Mouse (Mus musculus) lung, embryonic 15.5 days (tissue): ENCODE results near the gene Tbx6. TPM values are rescaled to one million over a fixed set of nuclear protein-coding genes. Genes with fewer than 3 reads are reported as not detected.

Source experiments
- ATAC-seq: fragments of 200-750 bp; cut with Nextera tagmentation; 2 replicates; pipeline ENCODE4 v1.8.0; 2017; ENCODE audit warnings: moderate number of reproducible peaks, borderline replicate concordance; ENCODE audit not compliant: low FRiP score, low TSS enrichment; ENCODE audit errors: extremely low read depth
- H3K27ac ChIP-seq: fragments of 300-500 bp; sonication (generic); 2 replicates; pipeline ENCODE4 v1.5.1; 2015; ENCODE audit warnings: moderate library complexity, mild to moderate bottlenecking, inconsistent platforms
- H3K27me3 ChIP-seq: fragments of 300-500 bp; sonication (generic); 2 replicates; pipeline ENCODE4 v1.6.1; 2015; ENCODE audit warnings: inconsistent platforms
- H3K36me3 ChIP-seq: fragments of 300-500 bp; sonication (generic); 2 replicates; pipeline ENCODE4 v1.6.1; 2015; ENCODE audit warnings: inconsistent platforms
- H3K4me1 ChIP-seq: fragments of 300-500 bp; sonication (generic); 2 replicates; pipeline ENCODE4 v1.6.1; 2015; ENCODE audit warnings: inconsistent platforms
- H3K4me2 ChIP-seq: fragments of 300-500 bp; sonication (generic); 2 replicates; pipeline ENCODE4 v1.6.1; 2015; ENCODE audit warnings: inconsistent platforms, mild to moderate bottlenecking, moderate library complexity
- H3K4me3 ChIP-seq: fragments of 300-500 bp; sonication (generic); 2 replicates; pipeline ENCODE4 v1.5.1; 2015; ENCODE audit warnings: mild to moderate bottlenecking, inconsistent platforms
- H3K9ac ChIP-seq: fragments of 300-500 bp; sonication (generic); 2 replicates; pipeline ENCODE4 v1.6.1; 2015; ENCODE audit warnings: inconsistent platforms
- H3K9me3 ChIP-seq: fragments of 300-500 bp; sonication (generic); 2 replicates; pipeline ENCODE4 v1.6.1; 2016; ENCODE audit warnings: inconsistent platforms
- WGBS: fragments of 180-500 bp; shearing (Covaris S2); methylation state at CpG from one replicate; pipeline ENCODE4 v1.1.7; 2015; 5-methylcytosine and 5-hydroxymethylcytosine counted together
- polyA plus RNA-seq: library from polyadenylated mRNA; unstranded; fragments of >200 nt; fragmentation: Nextera tagmentation; extraction: Ambion mirVana; gene quantifications from 2 replicates; pipeline ENCODE4 v1.2.1, GENCODE M21; 2015

The Tbx6 gene
- polyA plus RNA-seq, 1 experiment from 2014 or later, result 0.51 TPM

DNA sequence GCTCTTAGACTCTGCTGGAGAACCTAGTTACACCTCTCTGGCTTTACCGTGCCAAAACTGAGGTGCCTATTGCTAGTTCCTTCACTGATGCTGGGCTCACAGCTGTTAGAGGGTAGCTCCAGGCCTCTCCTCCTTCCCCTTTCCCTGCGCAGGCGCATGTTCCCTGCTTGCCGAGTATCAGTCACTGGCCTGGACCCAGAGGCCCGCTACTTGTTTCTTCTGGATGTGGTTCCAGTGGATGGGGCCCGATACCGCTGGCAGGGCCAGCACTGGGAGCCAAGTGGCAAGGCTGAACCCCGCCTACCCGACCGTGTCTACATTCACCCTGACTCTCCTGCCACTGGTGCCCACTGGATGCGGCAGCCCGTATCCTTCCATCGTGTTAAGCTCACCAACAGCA lies 1.4 kb downstream of the Tbx6 start:
- Histone ChIP-seq H3K27ac (no peak overlapping the region), H3K9me3 (no peaks in the 10 kb centered on the region), H3K36me3 (peaks cover 42% of the 10 kb centered on the region), H3K9ac (no peak overlapping the region), H3K27me3 (no peaks in the 10 kb centered on the region), H3K4me1 (peaks cover 39% of the 10 kb centered on the region), H3K4me3 (no peak overlapping the region), H3K4me2 (no peak overlapping the region)
- WGBS, result 70% methylated on average over 13 of the region's 13 CpGs
- ATAC-seq, result no peak

GRCm38 (mm10) chr7:126784469-126784868 lies 3.2 kb downstream of the Tbx6 start:
- Histone ChIP-seq H3K4me2 (no peak overlapping the region), H3K9ac (no peak overlapping the region), H3K4me3 (no peak overlapping the region), H3K4me1 (peaks cover 22% of the 10 kb centered on the region), H3K9me3 (no peaks in the 10 kb centered on the region), H3K27me3 (no peaks in the 10 kb centered on the region), H3K27ac (no peak overlapping the region), H3K36me3 (peaks cover 60% of the 10 kb centered on the region)
- ATAC-seq, result no peak
- 74% methylated on average over 7 of the region's 7 CpGs for WGBS

DNA sequence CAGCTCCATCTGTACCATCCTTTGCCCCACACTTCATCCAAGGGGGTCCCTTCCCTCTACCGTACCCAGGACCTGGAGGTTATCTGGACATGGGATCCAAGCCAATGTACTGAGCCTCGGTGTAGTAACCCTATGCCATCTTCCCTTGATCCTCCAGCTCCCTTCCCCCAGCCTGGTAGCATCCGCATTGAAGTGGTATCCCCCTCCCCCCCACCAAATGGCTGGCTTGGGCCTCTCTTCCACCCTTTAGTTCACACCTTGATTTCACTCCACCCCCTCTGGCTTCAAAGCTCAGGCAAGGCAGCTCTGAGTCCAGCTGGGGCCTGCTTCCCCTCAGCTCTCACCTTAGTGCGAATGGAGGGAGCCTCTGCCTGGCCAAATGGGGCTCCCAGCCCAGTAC lies 3.8 kb downstream of the Tbx6 start:
- Histone ChIP-seq H3K36me3 (peaks cover 65% of the 10 kb centered on the region), H3K9ac (no peak overlapping the region), H3K27ac (no peak overlapping the region), H3K4me3 (no peak overlapping the region), H3K4me1 (peaks cover 17% of the 10 kb centered on the region), H3K9me3 (no peaks in the 10 kb centered on the region), H3K27me3 (no peaks in the 10 kb centered on the region), H3K4me2 (no peak overlapping the region)
- ATAC-seq, result no peak
- WGBS, result 54% methylated on average over 4 of the region's 4 CpGs

DNA sequence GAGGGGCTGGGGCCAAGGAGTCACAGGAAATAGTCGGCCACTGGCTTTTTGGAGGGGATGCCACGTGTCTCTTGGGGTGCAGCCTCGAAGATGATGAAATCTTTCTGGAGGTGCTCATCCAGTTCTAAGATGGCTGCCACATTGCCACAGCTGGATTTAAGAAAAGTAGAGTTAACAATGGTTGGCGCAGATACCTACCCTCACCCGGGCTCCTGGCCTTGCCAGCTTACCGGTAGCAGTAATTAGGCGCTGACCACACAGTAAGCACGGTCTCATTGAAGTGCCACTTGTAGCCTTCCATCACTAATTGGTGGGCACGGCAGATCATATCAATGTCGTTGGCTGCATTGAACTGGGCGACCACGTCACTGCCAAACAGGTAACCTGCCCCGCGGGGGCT lies 4.9 kb downstream of the Tbx6 start:
- 85% methylated on average over 14 of the region's 14 CpGs for WGBS
- Histone ChIP-seq H3K27me3 (no peaks in the 10 kb centered on the region), H3K27ac (no peak overlapping the region), H3K4me2 (no peak overlapping the region), H3K36me3 (peaks cover 68% of the 10 kb centered on the region), H3K4me1 (peaks cover 19% of the 10 kb centered on the region), H3K9me3 (no peaks in the 10 kb centered on the region), H3K4me3 (no peak overlapping the region), H3K9ac (no peak overlapping the region)
- no peak for ATAC-seq

DNA sequence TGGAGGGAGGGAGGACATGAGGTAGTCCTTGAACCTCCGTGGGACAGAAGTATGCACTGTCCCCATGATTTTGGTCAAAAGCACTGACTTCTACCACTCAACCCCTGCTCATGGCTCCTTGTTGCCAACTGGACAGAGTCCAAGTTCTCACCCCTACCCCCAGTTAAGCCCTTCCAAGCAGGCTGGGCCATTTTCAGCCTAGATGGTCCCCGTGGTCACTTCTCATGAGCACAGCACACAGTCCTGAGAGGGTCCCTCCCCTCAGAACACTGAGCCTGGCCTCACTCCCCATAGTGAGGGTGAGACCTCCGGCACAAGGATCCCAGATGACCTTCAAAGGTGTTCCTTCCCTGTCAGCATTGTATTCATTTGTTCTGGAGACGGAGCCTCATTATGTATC lies 7.9 kb downstream of the Tbx6 start:
- Histone ChIP-seq H3K4me1 (peaks cover 21% of the 10 kb centered on the region), H3K9ac (no peak overlapping the region), H3K36me3 (peaks cover 67% of the 10 kb centered on the region), H3K4me2 (no peak overlapping the region), H3K4me3 (no peak overlapping the region), H3K9me3 (no peaks in the 10 kb centered on the region), H3K27ac (no peak overlapping the region), H3K27me3 (no peaks in the 10 kb centered on the region)
- 87% methylated on average over 4 of the region's 4 CpGs for WGBS
- no peak for ATAC-seq

DNA sequence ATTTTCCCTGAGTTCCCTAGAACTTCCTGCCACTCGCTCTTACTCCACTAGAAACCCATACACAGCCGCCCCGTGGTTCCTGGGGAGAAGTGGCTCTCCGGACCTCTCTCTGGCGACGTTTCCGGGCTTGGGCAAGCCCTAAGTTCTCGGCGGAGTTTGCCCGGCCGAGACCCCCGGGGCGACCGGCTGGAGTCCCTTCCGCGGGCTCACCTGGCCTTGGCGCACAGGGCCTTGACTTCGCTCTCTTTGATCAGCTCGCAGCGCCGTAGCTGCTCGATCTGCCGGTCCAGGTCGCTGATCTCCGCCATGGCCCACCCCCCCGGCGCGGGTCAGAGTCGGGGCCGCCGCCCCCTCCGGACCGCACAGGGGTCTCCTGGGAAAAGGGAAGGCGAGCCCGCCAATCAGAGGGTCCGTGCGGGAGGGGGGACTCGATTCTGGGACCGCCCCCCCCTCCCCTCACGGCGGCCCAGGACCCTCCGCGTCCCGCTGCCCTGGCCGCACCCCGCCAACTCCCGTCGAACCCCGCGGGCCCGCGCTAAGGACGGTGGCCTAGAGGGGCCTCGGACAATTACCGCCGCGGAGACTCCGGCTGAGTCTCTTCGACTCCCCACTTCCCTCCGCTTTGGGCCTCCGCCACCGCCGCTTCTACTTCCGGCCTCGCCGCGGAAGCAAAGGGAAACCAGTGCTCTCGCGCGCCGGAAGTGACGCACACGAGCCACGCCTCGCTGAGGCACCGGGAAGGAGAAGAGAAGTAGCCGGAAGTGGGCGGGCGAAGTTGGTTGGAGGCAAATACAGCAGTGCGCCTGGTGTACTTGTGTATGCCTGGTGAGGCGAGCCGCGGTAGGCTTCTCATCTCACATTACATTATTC lies 10.8 kb downstream of the Tbx6 start, which contains the start of gene Ppp4c:
Gene Ppp4c, minus strand, starts transcription at position 646 of the 870 bp plus-strand sequence.
- H3K9me3 ChIP-seq, result no peaks in the 10 kb centered on the region
- peak within 1 kb of the TSS; percentile 84 for H3K9ac ChIP-seq
- peak within 1 kb of the TSS; percentile 74 for H3K4me3 ChIP-seq
- H3K27me3 ChIP-seq, result no peaks in the 10 kb centered on the region
- H3K4me1 ChIP-seq, result peaks cover 26% of the 10 kb centered on the region
- ATAC-seq, result peak; percentile 86
- H3K4me2 ChIP-seq, result peak within 1 kb of the TSS; percentile 62
- under 1% methylated on average over 77 of the region's 83 CpGs for WGBS
- H3K27ac ChIP-seq, result peak within 1 kb of the TSS; percentile 98
- H3K36me3 ChIP-seq, result peaks cover 66% of the 10 kb centered on the region

DNA sequence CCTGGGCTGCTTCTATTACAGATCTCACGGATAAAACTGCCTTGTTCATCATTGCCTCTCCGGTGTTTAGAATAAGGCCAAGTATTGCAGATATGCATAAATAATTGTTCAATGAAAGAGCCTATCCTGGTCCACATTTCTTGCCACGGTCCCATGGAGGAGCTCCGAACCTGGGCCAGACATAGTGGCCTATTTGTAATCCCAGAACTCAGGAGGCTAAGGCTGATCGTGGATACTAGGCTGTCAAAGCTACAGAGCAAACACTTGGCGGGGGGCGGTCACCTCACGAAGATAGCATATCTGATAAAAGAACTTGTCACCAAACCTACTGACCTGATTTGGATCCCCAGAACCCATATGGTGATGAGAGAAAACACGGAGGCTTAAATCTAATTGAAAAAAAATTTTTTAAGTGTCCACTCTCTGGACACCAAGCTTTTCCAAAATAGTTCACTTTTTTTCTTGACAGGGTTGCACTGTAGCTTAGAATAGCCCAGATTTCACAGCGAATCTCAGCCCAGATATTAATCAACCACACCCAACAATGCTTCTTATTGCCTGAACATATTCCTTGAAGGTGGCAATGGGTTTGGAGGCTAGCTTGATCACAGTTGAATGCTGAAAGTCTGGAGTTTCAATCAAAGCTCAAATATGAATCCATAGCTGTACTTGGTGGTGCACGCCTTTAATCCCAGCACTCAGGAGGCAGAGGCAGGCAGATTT lies 11.6 kb downstream of the Tbx6 start:
- Histone ChIP-seq H3K4me1 (peaks cover 34% of the 10 kb centered on the region), H3K4me3 (peak overlapping the region; percentile 74), H3K4me2 (peak overlapping the region; percentile 62), H3K36me3 (peaks cover 62% of the 10 kb centered on the region), H3K27me3 (no peaks in the 10 kb centered on the region), H3K9ac (peak overlapping the region; percentile 41), H3K9me3 (no peaks in the 10 kb centered on the region), H3K27ac (peak overlapping the region; percentile 98)
- no peak for ATAC-seq
- WGBS, result 19% methylated on average over 11 of the region's 11 CpGs

- H3K4me3 ChIP-seq, result no peak overlapping the region
- peaks cover 54% of the 10 kb centered on the region for H3K36me3 ChIP-seq
These were observed 12.4 kb downstream of the Tbx6 start for GRCm38 (mm10) chr7:126793456-126794270.

GRCm38 (mm10) chr7:126794271-126794605 lies 13.0 kb downstream of the Tbx6 start:
- peaks cover 37% of the 10 kb centered on the region for H3K4me1 ChIP-seq
- 70% methylated on average over 4 of the region's 4 CpGs for WGBS

More at GRCm38 (mm10) chr7:126793456-126794270, 12.4 kb downstream of the Tbx6 start:
- Histone ChIP-seq H3K4me2 (no peak overlapping the region), H3K27me3 (no peaks in the 10 kb centered on the region), H3K9ac (no peak overlapping the region), H3K4me1 (peaks cover 37% of the 10 kb centered on the region), H3K27ac (no peak overlapping the region), H3K9me3 (no peaks in the 10 kb centered on the region)
- ATAC-seq, result no peak
- whole genome bisulfite sequencing, result 67% methylated on average over 4 of the region's 4 CpGs

GRCm38 (mm10) chr7:126795387-126796317 lies 14.4 kb downstream of the Tbx6 start:
- Histone ChIP-seq H3K9me3 (no peaks in the 10 kb centered on the region), H3K27me3 (no peaks in the 10 kb centered on the region), H3K4me3 (no peak overlapping the region), H3K36me3 (peaks cover 38% of the 10 kb centered on the region), H3K27ac (no peak overlapping the region), H3K4me2 (no peak overlapping the region), H3K9ac (no peak overlapping the region), H3K4me1 (peaks cover 41% of the 10 kb centered on the region)
- no peak for ATAC-seq
- WGBS, result 77% methylated on average over 16 of the region's 16 CpGs

More at GRCm38 (mm10) chr7:126794271-126794605, 13.0 kb downstream of the Tbx6 start:
- Histone ChIP-seq H3K4me2 (no peak overlapping the region), H3K27me3 (no peaks in the 10 kb centered on the region), H3K4me3 (no peak overlapping the region), H3K27ac (no peak overlapping the region), H3K36me3 (peaks cover 49% of the 10 kb centered on the region), H3K9me3 (no peaks in the 10 kb centered on the region), H3K9ac (no peak overlapping the region)
- ATAC-seq, result no peak
